Mouse (Mus musculus) spleen, adult 2 months (tissue): Measurements from ENCODE around the gene U2af2.

Experiments
- CTCF ChIP-seq: fragments of 200-500 bp; IDR thresholded peaks from 2 replicates; pipeline ENCODE4 v1.5.1; 2011; ENCODE audit warnings: mild to moderate bottlenecking, inconsistent platforms; ENCODE audit not compliant: insufficient read depth, insufficient read length, insufficient replicate concordance; ENCODE audit errors: extremely low read depth
- POLR2A ChIP-seq: fragments of 200-500 bp; IDR thresholded peaks from 2 replicates; pipeline ENCODE4 v1.6.1; 2011; ENCODE audit warnings: low read depth, low read length, inconsistent platforms

DNA sequence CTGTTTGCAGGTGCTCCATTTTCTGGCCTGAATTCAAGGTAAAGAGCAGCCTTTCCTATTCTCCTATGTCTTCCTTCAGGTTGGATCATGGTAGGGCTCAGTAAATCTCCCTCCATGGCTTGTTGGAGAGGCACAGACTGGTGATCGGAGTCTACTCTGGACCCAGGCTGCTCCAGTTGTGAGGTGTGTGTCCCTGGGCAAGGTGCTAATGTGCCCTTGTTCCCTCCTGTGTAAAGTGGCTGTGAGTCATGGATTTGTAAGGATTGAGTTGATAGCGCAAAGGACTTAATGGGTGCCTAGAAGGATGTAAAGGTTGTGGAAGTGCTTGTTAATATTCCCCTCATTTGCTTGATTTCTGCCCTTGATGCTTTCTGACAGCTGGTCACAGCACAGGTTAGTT is 20.0 kb downstream of the U2af2 start:
- no peak for TF ChIP-seq POLR2A
- TF ChIP-seq CTCF = no peak
